Mouse (Mus musculus): ENCODE data around the gene Arid3a. TPM values are rescaled to one million over a fixed set of nuclear protein-coding genes. Genes with fewer than 3 reads are reported as not detected.

The Arid3a gene
- total and polyA plus RNA-seq, 3 experiments, result 48.4 to 114 (median 94.4) TPM

- TF ChIP-seq MAZ (IDR thresholded peaks at IDR 0.05; ENCODE audit: low read depth, low read length) (peak; percentile 59), KAT2A (IDR thresholded peaks at IDR 0.05; ENCODE audit: insufficient replicate concordance, low read length) (no peak)
Observed at GRCm38 (mm10) chr10:79985334-79986231, 58.7 kb downstream of the Arid3a start (continued).

GRCm38 (mm10) chr10:79986232-79986878 is 59.5 kb downstream of the Arid3a start:
- Histone ChIP-seq H3K27me3 (replicated peaks) (peaks cover 3% of the 10 kb centered on the region), H3K9ac (ENCODE audit: insufficient read depth, low read depth) (peak overlapping the region; percentile 68), H3K4me3 (replicated peaks in 1 of 3; ENCODE audit: low read depth in 2 of 3, low read length in 2 of 3, poor library complexity in 1 of 3) (peak overlapping the region; percentile 50 to 89 (median 68)), H3K79me2 (replicated peaks; ENCODE audit: control insufficient read depth, extremely low read depth, insufficient read depth, poor library complexity, severe bottlenecking) (peaks cover 25% of the 10 kb centered on the region), H3K36me3 (replicated peaks in 1 of 2; ENCODE audit: control insufficient read depth in 1 of 2, insufficient read depth in 1 of 2, low read length in 1 of 2) (peaks cover 6 to 21% of the 10 kb centered on the region in 2 experiments), H3K27ac (ENCODE audit: insufficient read depth, low read depth) (peak overlapping the region; percentile 94), H3K4me1 (ENCODE audit: control insufficient read depth in 1 of 2, insufficient read depth in 2 of 2) (peaks cover 21 to 58% of the 10 kb centered on the region in 2 experiments), H3K4me2 (ENCODE audit: insufficient read depth, low read depth, poor library complexity, severe bottlenecking) (peak overlapping the region; percentile 81), H3K9me3 (replicated peaks; ENCODE audit: low read length) (peaks cover 6% of the 10 kb centered on the region)
- TF ChIP-seq NELFE (IDR thresholded peaks at IDR 0.05; ENCODE audit: low read depth, low read length) (no peak), CHD1 (IDR thresholded peaks at IDR 0.05; ENCODE audit: low read depth, low read length) (peak; percentile 72; the same call in 1 of the 2 replicates), EP300 (IDR thresholded peaks at IDR 0.05; ENCODE audit: low read length) (peak; percentile 24; the same call in 1 of the 2 replicates), RAD21 (IDR thresholded peaks at IDR 0.05; ENCODE audit: low read depth, low read length) (no peak)
- in situ Hi-C loops (cut with MboI; ENCODE audit: low pct_ligation_motif_present, low pct_unique_long_range_greater_than_20kb, low sequenced_read_pairs), result loop anchor here (5.0 kb wide), 2 partner anchors 126 to 156 kb away; partner anchors contain the start of gene Cbarp
- dilution Hi-C loops (cut with MboI; ENCODE audit: extremely low pct_ligation_motif_present, extremely low pct_unique_long_range_greater_than_20kb, low sequenced_read_pairs), result no loop called here
- DNase-seq (ENCODE audit: extremely low read depth), result no peak

DNA sequence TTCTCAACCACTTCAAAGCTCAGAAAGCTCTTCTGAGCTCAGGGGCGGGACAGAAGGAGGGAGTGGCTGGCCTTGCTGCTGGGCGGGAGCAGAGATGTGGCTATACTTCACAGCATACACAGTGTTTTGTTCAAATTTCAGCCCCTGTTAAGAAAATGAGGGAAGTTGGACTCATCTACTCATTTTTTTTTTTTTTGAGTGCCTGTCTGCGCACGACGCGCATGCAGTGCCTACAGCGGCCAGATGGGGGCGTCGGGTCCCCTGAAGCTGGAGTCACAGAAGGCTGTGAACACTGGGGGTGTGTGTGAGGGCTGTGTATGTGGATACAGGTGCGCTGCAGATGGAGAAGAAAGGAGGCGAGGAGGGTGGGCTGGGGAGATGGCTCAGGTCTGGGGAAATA is 60.1 kb downstream of the Arid3a start:
- Histone ChIP-seq H3K4me3 (replicated peaks in 1 of 3; ENCODE audit: low read depth in 2 of 3, low read length in 2 of 3, poor library complexity in 1 of 3) (peak overlapping the region in 2 of 3 experiments; percentile 0 to 89), H3K79me2 (replicated peaks; ENCODE audit: control insufficient read depth, extremely low read depth, insufficient read depth, poor library complexity, severe bottlenecking) (peaks cover 19% of the 10 kb centered on the region), H3K9me3 (replicated peaks; ENCODE audit: low read length) (peaks cover 9% of the 10 kb centered on the region), H3K27ac (ENCODE audit: insufficient read depth, low read depth) (0 out of 2 replicates have a peak overlapping the region, but pooled peaks have one; percentile 26), H3K4me1 (ENCODE audit: control insufficient read depth in 1 of 2, insufficient read depth in 2 of 2) (peaks cover 16 to 52% of the 10 kb centered on the region in 2 experiments), H3K36me3 (replicated peaks in 1 of 2; ENCODE audit: control insufficient read depth in 1 of 2, insufficient read depth in 1 of 2, low read length in 1 of 2) (peaks cover 3 to 20% of the 10 kb centered on the region in 2 experiments), H3K27me3 (replicated peaks) (peaks cover 3% of the 10 kb centered on the region), H3K9ac (ENCODE audit: insufficient read depth, low read depth) (peak overlapping the region; percentile 68), H3K4me2 (ENCODE audit: insufficient read depth, low read depth, poor library complexity, severe bottlenecking) (peak overlapping the region; percentile 81)
- in situ Hi-C loops (cut with MboI; ENCODE audit: low pct_ligation_motif_present, low pct_unique_long_range_greater_than_20kb, low sequenced_read_pairs) (loop anchor here (5.0 kb wide), 2 partner anchors 125 to 155 kb away; partner anchors contain the start of gene Cbarp), dilution Hi-C loops (cut with MboI; ENCODE audit: extremely low pct_ligation_motif_present, extremely low pct_unique_long_range_greater_than_20kb, low sequenced_read_pairs) (no loop called here)
- DNase-seq (ENCODE audit: extremely low read depth), result peak; percentile 89
- no peak for TF ChIP-seq PAX5 (IDR thresholded peaks at IDR 0.05; ENCODE audit: low read length)
- TF ChIP-seq NRF1 (IDR thresholded peaks at IDR 0.05; ENCODE audit: low read depth, low read length), result peak; percentile 70
- TF ChIP-seq USF1 (IDR thresholded peaks at IDR 0.05; ENCODE audit: low read depth, low read length), result no peak
- TF ChIP-seq MXI1 (IDR thresholded peaks at IDR 0.05; ENCODE audit: low read depth, low read length), result no peak; the same call in 1 of the 2 replicates
- no peak for TF ChIP-seq ETS1 (conservative IDR thresholded peaks at IDR 0.05; ENCODE audit: low read depth, low read length)
- peak; percentile 98 for TF ChIP-seq ZNF384 (IDR thresholded peaks at IDR 0.05; ENCODE audit: low read depth, low read length)
- no peak for TF ChIP-seq KAT2A (IDR thresholded peaks at IDR 0.05; ENCODE audit: insufficient replicate concordance, low read length)
- TF ChIP-seq JUND (conservative IDR thresholded peaks at IDR 0.05; ENCODE audit: low read depth, low read length), result no peak
- no peak for TF ChIP-seq ZC3H11A (IDR thresholded peaks at IDR 0.05; ENCODE audit: low read depth, low read length)
- peak; percentile 65 for TF ChIP-seq RAD21 (IDR thresholded peaks at IDR 0.05; ENCODE audit: low read depth, low read length)
- TF ChIP-seq POLR2AphosphoS2 (IDR thresholded peaks at IDR 0.05; ENCODE audit: low read depth, low read length), result no peak
- no peak for TF ChIP-seq ZMIZ1 (IDR thresholded peaks at IDR 0.05; ENCODE audit: low read depth, low read length)
- TF ChIP-seq IRF4 (IDR thresholded peaks at IDR 0.05; ENCODE audit: low read depth, low read length), result no peak
- TF ChIP-seq CHD1 (IDR thresholded peaks at IDR 0.05; ENCODE audit: low read depth, low read length), result no peak
- no peak for TF ChIP-seq MYC (IDR thresholded peaks at IDR 0.05; ENCODE audit: low read depth, low read length)
- TF ChIP-seq UBTF (IDR thresholded peaks at IDR 0.05; ENCODE audit: low read depth, low read length), result no peak
- TF ChIP-seq NELFE (IDR thresholded peaks at IDR 0.05; ENCODE audit: low read depth, low read length), result no peak
- TF ChIP-seq MEF2A (IDR thresholded peaks at IDR 0.05; ENCODE audit: borderline replicate concordance, low read depth, low read length), result no peak
- no peak for TF ChIP-seq JUN (IDR thresholded peaks at IDR 0.05; ENCODE audit: insufficient read depth, low read depth, low read length)
- 0 out of 2 replicates have a peak, but pooled peaks have one; percentile 19 for TF ChIP-seq E2F4 (IDR thresholded peaks at IDR 0.05; ENCODE audit: insufficient replicate concordance, low read depth, low read length)
- TF ChIP-seq MAZ (IDR thresholded peaks at IDR 0.05; ENCODE audit: low read depth, low read length), result no peak
- TF ChIP-seq TBP (conservative IDR thresholded peaks at IDR 0.05; ENCODE audit: low read depth, low read length), result no peak
- peak; percentile 72 for TF ChIP-seq SMC3 (IDR thresholded peaks at IDR 0.05; ENCODE audit: low read depth, low read length)
- no peak for TF ChIP-seq USF2 (conservative IDR thresholded peaks at IDR 0.05; ENCODE audit: low read depth, low read length)
